Mouse (Mus musculus) cerebellum, postnatal 14 days (tissue): ENCODE measurements around the gene Agtrap.

ENCODE experiments used
- DNase-seq, 2 experiments: peaks; one replicate each; pipeline ENCODE4 v3.0.0; 2021; ENCODE audit warnings: mixed read lengths in 2 of 2

The Agtrap gene

DNA sequence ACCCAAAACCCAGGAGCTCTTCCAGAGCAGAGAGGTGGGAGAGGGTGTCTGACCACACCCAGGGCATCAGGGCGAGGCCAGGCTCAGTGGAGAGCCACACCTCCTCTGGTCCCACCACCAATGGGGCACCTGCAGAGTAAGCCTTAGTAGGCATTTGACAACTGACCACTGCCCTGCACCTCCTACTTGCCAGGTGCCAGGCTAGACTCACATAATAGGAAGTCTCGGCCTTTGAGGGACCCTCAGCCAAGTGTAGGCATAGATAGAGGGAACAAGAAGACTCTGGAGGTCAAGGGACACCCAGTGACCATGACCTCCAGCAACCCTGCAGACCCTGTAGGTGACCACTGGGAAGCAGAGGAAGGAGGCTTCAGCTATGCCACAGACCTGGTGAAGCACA lies 43.7 kb downstream of the Agtrap start:
- no peak for DNase-seq

DNA sequence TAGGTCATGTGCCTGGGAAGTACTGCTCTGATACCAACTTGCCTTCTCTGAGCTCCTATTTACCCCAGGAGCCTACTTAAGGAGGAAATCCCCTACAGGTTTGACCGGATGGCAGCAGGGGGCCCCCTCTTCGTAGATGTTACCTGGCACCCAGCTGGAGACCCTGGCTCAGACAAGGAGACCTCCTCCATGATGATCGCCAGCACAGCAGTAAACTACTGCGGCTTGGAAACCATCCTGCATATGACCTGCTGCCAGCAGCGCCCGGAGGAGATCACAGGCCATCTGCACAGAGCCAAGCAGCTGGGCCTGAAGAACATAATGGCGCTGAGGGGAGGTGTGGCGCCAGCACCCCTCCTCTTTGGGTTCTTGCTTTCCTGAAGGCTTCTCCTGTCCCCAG lies 44.5 kb downstream of the Agtrap start:
- DNase-seq, result peak in 1 of 2 experiments; percentile 62

DNA sequence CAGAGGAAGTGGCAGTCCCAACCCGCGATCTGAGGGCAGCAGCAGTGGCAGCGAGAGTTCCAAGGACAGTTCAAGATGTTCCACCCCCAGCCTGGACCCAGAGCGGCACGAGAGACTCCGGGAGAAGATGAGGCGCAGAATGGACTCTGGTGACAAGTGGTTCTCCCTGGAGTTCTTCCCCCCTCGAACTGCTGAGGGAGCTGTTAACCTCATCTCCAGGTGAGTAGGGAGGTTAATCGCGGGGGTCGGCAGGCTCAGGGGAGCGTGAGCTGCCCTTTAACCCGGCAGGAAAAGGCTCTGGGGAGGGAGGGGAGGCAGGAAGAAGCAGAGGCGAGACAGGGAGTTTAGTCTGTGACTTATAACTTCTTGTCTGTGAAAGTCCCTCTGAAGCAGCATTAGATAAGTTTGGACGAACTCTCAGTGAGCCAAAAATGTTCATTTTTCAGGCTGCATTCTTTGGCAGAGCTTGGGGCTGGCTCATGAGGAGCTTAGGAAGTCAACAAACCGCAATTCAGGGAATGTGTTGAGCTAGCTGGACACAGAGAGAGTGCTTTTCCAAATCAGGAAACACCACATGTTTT lies 46.1 kb downstream of the Agtrap start:
- DNase-seq, result peak in 1 of 2 experiments; percentile 46

DNA sequence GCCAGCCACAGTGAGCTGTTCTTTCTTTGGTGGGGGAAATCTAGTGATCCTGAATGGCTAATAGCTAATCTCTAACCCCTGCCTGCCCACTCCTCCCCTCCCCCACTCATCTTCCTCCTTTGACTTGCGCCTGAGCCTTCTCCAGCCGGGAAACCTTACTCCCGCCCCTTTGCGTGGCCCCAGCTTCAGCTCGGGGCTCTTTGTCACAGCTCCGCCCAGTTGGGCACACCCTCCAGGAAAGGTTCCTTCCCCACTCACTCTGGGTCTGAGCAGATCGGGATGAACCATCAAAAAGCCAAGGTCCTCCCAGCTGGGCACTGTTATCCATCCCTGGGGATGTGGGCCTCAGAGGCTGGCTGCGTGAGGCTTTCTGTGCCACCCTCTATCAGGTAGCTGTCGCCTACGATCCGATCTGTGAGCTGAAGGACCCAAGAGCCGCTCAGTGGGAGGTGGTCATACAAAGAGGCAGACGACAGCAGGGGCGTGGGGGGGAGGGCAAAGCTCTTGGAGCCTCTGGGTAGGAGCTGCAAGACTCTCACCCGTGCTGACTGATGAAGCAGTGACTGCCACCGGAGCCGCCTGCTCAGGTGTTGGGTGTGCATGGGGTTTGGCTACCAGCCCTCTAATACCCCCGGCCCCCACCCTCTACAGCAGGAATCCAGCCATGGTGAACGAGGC lies 46.8 kb downstream of the Agtrap start:
- peak; percentile 64 to 66 for DNase-seq

- peak in 1 of 2 experiments; percentile 31 for DNase-seq
Observed at GRCm38 (mm10) chr4:148040029-148040830, 47.6 kb downstream of the Agtrap start.

DNA sequence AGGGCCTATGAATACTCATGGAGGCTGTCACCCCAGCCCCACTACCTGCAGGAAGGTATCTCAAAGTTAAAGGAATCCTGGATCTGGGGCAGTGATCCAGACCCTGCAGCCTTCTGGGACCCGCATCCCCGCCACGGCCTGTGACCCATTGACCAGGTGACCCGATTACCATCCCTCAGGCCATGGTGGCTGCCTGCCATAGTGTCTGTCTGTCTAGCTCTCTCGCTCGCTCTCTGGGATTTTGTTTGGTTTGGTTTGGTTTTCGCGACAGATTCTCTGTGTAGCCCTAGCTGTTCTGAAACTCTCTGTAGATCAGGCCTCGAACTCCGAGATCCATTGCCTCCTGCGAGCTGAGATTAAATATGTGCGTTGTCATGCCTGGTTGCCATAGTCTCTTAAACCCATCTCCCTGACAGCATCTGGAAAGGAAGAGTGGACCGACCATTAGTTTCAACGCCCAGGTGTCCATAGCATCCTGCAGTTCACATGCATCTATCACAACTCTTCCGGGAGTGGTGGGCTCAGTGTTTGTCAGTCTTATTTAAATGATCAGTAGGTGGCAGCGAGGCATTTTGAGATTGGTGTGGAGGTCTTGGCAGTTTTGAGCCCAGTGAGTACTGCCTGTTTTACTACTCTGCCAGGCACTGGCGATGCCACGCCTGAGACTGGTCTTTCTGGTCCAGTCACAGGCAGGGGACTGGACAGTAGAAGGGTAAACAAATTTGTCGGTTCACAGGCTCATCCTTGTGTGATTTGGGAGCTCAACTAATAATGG lies 48.4 kb downstream of the Agtrap start:
- DNase-seq, result peak in 1 of 2 experiments; percentile 80

DNA sequence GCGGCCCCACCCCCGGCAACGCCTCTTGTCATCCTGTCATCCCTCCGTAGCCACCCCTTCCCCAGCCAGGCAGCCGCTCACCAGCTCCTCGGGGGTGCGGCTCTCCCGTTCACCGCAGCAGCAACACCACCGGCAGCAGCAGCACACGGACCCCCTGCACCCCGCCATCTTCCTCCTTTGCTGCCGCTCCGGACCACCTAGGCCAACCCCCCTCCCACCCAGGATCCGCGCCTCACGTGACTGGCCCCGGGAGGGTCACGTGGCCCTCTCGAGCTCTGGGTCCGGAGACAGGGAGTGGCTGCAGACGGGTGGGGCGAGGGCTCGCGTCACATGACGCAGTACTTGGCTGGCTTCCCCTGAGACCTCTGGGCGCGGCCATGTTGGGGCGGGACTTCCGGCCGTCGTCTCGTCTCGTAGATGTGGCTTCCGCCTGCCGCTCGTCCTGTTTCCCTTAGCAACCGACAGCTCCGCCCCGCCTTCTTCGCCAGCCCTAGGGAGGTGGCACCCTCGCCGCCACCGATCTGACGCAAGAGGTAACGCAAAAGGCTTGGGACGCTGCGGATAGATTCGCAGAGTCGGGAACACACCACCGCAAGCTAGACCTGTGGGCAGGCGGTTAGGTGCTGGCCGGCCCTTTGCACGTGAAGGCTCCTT lies 49.1 kb downstream of the Agtrap start, which contains the start of the genes Clcn6 and Mthfr:
TSS of gene Clcn6 (minus strand) at position 222 of the 654 bp plus-strand sequence.
TSS of gene Mthfr (plus strand) at position 478 of the 654 bp plus-strand sequence.
- DNase-seq, result peak; percentile 100

DNA sequence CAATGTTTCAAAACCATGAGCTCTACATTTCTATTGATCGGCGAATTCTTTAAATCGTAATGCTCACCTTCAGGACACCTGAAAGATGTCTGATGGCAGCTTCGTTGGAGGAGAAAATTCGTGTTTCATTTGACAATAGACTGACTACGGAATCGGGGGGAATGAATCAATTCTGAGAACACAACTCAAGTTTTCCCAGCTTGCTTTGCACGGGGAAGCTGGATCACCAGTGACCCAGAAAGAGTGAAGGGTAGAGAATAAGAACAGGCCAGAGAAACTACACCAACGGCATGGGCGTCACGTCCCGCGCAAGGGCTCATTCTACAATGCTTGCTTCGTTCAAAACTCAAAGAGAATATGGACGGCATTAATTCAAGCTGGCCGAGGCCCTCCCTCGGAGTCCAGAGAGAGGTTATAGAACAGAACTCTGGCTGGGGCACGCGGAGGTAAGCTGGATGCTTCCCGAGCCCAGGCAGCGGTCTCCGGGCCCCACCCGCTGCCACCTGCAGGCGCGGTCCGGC lies 49.7 kb downstream of the Agtrap start:
- DNase-seq, result no peak

- no peak for DNase-seq
Observed at GRCm38 (mm10) chr4:148035440-148035839, 52.4 kb downstream of the Agtrap start.

DNA sequence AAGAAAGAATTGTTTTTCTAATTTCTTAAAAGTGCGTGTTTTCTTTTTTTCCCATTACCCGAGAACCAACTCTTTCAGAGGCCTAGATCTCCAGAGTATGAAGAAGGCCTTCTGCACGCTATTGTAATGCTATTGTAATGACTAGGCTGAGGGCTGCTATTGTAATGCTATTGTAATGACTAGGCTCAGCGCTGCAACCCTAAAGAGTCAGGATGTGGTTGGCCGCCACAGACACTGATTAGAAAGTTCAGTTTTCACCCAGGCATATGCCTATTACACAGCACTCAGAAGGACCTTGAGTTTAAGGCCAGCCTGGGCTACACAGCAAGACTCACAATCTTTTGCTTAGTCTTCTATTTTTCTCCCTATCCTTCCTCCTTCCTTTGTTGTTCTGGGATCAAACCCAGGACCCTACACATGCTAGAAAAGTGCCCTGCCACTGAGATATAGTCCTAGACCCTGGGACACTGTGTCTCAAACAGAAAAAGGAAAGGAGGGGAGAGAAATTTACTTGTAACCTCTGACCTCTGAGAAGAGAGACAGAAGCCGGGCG lies 53.9 kb downstream of the Agtrap start:
- DNase-seq, result no peak

DNA sequence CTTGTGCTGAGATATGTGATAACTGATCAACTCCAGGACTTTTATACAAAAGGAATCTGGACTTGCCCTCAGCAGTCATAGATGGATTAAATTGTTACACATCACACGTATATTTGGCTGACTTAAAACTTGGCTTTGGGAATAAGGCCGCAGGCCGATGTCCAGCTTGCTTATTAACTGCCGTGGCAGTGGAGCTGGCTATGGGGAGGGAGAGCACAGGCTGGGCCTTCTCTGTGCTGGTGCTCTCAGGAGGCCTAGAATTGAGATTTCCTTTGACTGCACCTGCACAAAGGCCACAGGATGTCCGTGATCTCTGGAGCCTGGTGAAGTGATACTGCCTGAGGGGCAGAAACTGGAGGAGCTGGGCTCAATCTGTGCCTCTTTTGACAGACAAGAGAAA lies 57.3 kb downstream of the Agtrap start:
- DNase-seq, result no peak

DNA sequence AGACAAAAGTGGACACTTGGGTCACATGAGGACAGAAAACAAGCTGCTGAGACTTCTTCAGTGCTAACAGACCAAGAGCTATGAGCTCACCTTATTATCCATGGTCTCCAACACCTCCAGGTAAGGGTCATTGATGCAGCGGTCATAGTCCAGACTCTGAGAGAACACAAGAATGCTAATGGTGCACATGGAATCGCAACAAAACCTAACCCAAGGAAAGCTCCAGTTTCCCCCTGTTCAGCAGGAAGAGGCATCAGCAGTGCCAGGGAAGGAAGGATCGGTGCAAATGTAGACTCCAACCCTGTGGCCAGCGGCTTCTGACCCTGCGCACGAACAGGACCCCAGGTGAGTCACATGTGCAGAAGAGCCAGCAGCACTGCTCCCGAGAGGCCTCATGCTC lies 58.5 kb downstream of the Agtrap start:
- DNase-seq, result no peak
